Mouse (Mus musculus) embryonic facial prominence, embryonic 15.5 days (tissue): ENCODE data around the gene Ube4a. TPM values are rescaled to one million over a fixed set of nuclear protein-coding genes. Genes with fewer than 3 reads are reported as not detected.

Source experiments
- ATAC-seq: fragments of 200-750 bp; cut with Nextera tagmentation; 2 replicates; pipeline ENCODE4 v1.8.0; 2017; ENCODE audit warnings: low read depth, moderate TSS enrichment; ENCODE audit not compliant: insufficient number of reproducible peaks, low FRiP score, low TSS enrichment
- H3K27ac ChIP-seq: fragments of 300-500 bp; sonication (generic); replicated peaks from 2 replicates; pipeline ENCODE4 v1.5.1; 2015; ENCODE audit warnings: mild to moderate bottlenecking, inconsistent platforms
- H3K27me3 ChIP-seq: fragments of 300-500 bp; sonication (generic); 2 replicates; pipeline ENCODE4 v1.6.1; 2015; ENCODE audit warnings: inconsistent platforms
- H3K36me3 ChIP-seq: fragments of 300-500 bp; sonication (generic); 2 replicates; pipeline ENCODE4 v1.6.1; 2015; ENCODE audit warnings: mild to moderate bottlenecking, inconsistent platforms
- H3K4me1 ChIP-seq: fragments of 300-500 bp; sonication (generic); 2 replicates; pipeline ENCODE4 v1.6.1; 2015; ENCODE audit warnings: inconsistent platforms
- H3K4me2 ChIP-seq: fragments of 300-500 bp; sonication (generic); replicated peaks from 2 replicates; pipeline ENCODE4 v1.6.1; 2015; ENCODE audit warnings: mild to moderate bottlenecking, inconsistent platforms
- H3K4me3 ChIP-seq: fragments of 300-500 bp; sonication (generic); replicated peaks from 2 replicates; pipeline ENCODE4 v1.5.1; 2015; ENCODE audit warnings: mild to moderate bottlenecking, inconsistent platforms
- H3K9ac ChIP-seq: fragments of 300-500 bp; sonication (generic); 2 replicates; pipeline ENCODE4 v1.6.1; 2015; ENCODE audit warnings: inconsistent platforms
- H3K9me3 ChIP-seq: fragments of 300-500 bp; sonication (generic); replicated peaks from 2 replicates; pipeline ENCODE4 v1.6.1; 2016; ENCODE audit warnings: inconsistent platforms
- WGBS: fragments of 180-500 bp; shearing (Covaris S2); methylation state at CpG from one replicate; pipeline ENCODE4 v1.1.7; 2015; 5-methylcytosine and 5-hydroxymethylcytosine counted together
- polyA plus RNA-seq: library from polyadenylated mRNA; unstranded; fragments of >200 nt; fragmentation: Nextera tagmentation; extraction: Ambion mirVana; gene quantifications from 2 replicates; pipeline ENCODE4 v1.2.1, GENCODE M21; 2015

Gene Ube4a
- polyA plus RNA-seq, 1 experiment from 2014 or later, result 23.6 TPM

DNA sequence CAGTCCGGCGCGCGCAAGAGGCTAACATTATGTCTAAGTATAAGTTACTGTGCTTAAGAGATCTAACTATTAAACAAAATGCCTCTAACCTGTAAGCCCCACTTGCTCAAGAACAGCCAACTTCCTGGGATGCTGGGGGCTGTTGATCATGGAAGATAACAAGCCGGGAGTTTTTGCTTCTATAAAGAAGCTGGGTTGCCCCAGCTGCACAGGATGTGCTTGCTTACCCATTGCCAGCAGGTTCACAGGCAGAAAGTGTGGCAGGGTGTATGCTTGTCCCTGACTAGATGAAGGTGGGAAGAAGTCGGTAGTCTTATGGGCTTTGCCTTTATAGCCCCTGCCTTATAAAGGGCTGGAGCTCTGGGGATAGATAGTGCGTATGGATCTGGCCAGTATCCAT is 31.2 kb upstream of the Ube4a start:
- no peaks in the 10 kb centered on the region for H3K4me1 ChIP-seq
- no peak overlapping the region for H3K9ac ChIP-seq
- WGBS, result 92% methylated on average over 7 of the region's 7 CpGs
- no peak overlapping the region for H3K4me3 ChIP-seq
- H3K27me3 ChIP-seq, result peaks cover 6% of the 10 kb centered on the region; the same call in 1 of the 2 replicates
- no peaks in the 10 kb centered on the region for H3K36me3 ChIP-seq
- ATAC-seq, result no peak
- no peak overlapping the region for H3K27ac ChIP-seq
- no peaks in the 10 kb centered on the region for H3K9me3 ChIP-seq
- H3K4me2 ChIP-seq, result no peak overlapping the region

- H3K36me3 ChIP-seq, result no peaks in the 10 kb centered on the region
- H3K9ac ChIP-seq, result no peak overlapping the region
- no peak overlapping the region for H3K27ac ChIP-seq
- no peak overlapping the region for H3K4me3 ChIP-seq
- no peak for ATAC-seq
- 69% methylated on average over 4 of the region's 4 CpGs for WGBS
- no peak overlapping the region for H3K4me2 ChIP-seq
- no peaks in the 10 kb centered on the region for H3K9me3 ChIP-seq
- peaks cover 6% of the 10 kb centered on the region; the same call in 1 of the 2 replicates for H3K27me3 ChIP-seq
- no peaks in the 10 kb centered on the region for H3K4me1 ChIP-seq
These were observed 29.6 kb upstream of the Ube4a start for GRCm38 (mm10) chr9:44994962-44995361.

GRCm38 (mm10) chr9:44993268-44993667 is 27.9 kb upstream of the Ube4a start:
- no peaks in the 10 kb centered on the region for H3K9me3 ChIP-seq
- ATAC-seq, result no peak
- no peaks in the 10 kb centered on the region for H3K4me1 ChIP-seq
- no peaks in the 10 kb centered on the region for H3K36me3 ChIP-seq
- WGBS, result 83% methylated on average over 2 of the region's 2 CpGs
- H3K4me2 ChIP-seq, result no peak overlapping the region
- no peak overlapping the region for H3K27ac ChIP-seq
- 0 out of 2 replicates have a peak, but pooled peaks cover 2% of the 10 kb centered on the region for H3K27me3 ChIP-seq
- no peak overlapping the region for H3K9ac ChIP-seq
- H3K4me3 ChIP-seq, result no peak overlapping the region

DNA sequence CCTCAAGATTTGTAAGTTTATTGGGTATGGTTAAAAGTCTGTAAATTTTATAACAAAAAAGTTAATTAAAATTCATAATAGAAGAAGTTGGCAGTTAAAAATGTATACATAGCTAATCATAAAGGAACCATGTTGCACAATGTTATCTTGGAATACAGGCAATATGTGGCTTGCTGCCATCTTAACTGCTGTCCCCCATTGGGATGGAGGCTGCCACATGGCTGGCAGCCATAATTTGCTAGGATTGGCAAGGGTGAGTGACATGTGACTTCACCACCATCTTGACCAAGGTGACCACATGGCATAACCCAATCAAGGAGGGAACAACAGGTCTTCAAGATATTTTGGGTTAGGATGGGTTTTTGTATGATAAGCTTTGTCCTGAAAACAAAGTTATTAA is 26.9 kb upstream of the Ube4a start:
- Histone ChIP-seq H3K36me3 (no peaks in the 10 kb centered on the region), H3K27ac (no peak overlapping the region), H3K4me1 (no peaks in the 10 kb centered on the region), H3K4me3 (no peak overlapping the region), H3K9me3 (no peaks in the 10 kb centered on the region), H3K27me3 (no peaks in the 10 kb centered on the region), H3K4me2 (no peak overlapping the region), H3K9ac (no peak overlapping the region)
- ATAC-seq, result no peak

- H3K27me3 ChIP-seq, result no peaks in the 10 kb centered on the region
- H3K4me2 ChIP-seq, result no peak overlapping the region
- ATAC-seq, result no peak
- H3K9ac ChIP-seq, result no peak overlapping the region
- H3K36me3 ChIP-seq, result no peaks in the 10 kb centered on the region
- no peak overlapping the region for H3K27ac ChIP-seq
- no peaks in the 10 kb centered on the region for H3K9me3 ChIP-seq
- no peaks in the 10 kb centered on the region for H3K4me1 ChIP-seq
- 68% methylated on average over 2 of the region's 2 CpGs for WGBS
- H3K4me3 ChIP-seq, result no peak overlapping the region
These were observed 26.4 kb upstream of the Ube4a start for GRCm38 (mm10) chr9:44991821-44992220.

DNA sequence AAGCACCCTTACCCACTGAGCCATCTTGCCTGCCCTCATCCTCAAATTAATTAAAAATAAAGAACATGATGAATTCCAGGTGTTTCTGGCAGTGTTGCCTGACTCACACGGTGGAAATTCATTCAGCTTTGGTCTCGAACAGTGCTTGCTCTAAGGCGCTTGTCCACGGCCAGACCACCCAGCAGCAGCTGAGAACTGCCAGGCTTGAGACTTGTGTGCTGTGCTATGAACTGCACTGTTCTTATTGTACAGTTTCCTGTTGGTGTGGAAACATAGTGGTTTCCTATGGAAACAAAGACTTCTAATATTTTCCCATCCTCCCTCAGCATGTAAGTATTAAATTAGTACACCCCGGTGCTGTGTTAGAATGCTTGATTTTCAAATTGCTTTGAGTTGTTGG is 21.6 kb upstream of the Ube4a start:
- WGBS, result 44% methylated on average over 5 of the region's 5 CpGs
- Histone ChIP-seq H3K27me3 (0 out of 2 replicates have a peak, but pooled peaks cover 4% of the 10 kb centered on the region), H3K9me3 (no peaks in the 10 kb centered on the region), H3K4me3 (no peak overlapping the region), H3K4me2 (no peak overlapping the region), H3K4me1 (no peaks in the 10 kb centered on the region), H3K9ac (no peak overlapping the region), H3K27ac (no peak overlapping the region), H3K36me3 (no peaks in the 10 kb centered on the region)
- ATAC-seq, result no peak

GRCm38 (mm10) chr9:44986242-44986781 is 20.9 kb upstream of the Ube4a start:
- ATAC-seq, result peak; percentile 47; the same call in 1 of the 2 replicates
- 0 out of 2 replicates have a peak, but pooled peaks cover 4% of the 10 kb centered on the region for H3K27me3 ChIP-seq
- H3K4me3 ChIP-seq, result no peak overlapping the region
- H3K27ac ChIP-seq, result no peak overlapping the region
- H3K9me3 ChIP-seq, result no peaks in the 10 kb centered on the region
- H3K4me2 ChIP-seq, result no peak overlapping the region
- H3K9ac ChIP-seq, result no peak overlapping the region
- WGBS, result 64% methylated on average over 14 of the region's 14 CpGs
- H3K36me3 ChIP-seq, result no peaks in the 10 kb centered on the region
- H3K4me1 ChIP-seq, result no peaks in the 10 kb centered on the region

DNA sequence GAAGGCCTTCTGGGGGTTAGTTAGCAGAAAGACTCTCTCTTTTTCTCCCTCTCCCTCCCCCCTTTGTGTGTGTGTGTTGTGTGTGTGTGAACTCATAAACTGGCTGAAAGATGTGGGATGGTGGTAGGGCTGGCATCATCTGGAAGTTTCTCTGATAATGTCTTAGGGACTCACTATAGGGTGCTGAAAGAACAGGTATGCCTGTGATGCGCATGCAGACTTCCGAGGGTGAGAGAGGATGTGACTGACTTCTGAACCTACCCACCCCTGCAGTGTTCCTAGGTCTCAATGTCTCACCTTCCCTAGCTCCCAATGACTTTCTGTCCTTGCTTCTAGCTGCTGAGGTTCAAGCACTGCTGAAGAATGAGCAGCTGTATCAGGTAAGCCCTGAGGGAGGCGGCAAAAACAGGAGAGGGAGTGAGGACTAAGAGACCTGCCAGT is 20.3 kb upstream of the Ube4a start:
- no peaks in the 10 kb centered on the region for H3K36me3 ChIP-seq
- H3K9ac ChIP-seq, result no peak overlapping the region
- H3K27me3 ChIP-seq, result 0 out of 2 replicates have a peak, but pooled peaks cover 4% of the 10 kb centered on the region
- WGBS, result 87% methylated on average over 3 of the region's 3 CpGs
- no peak overlapping the region for H3K4me3 ChIP-seq
- no peak overlapping the region for H3K27ac ChIP-seq
- no peak for ATAC-seq
- H3K4me1 ChIP-seq, result no peaks in the 10 kb centered on the region
- no peak overlapping the region for H3K4me2 ChIP-seq
- no peaks in the 10 kb centered on the region for H3K9me3 ChIP-seq

DNA sequence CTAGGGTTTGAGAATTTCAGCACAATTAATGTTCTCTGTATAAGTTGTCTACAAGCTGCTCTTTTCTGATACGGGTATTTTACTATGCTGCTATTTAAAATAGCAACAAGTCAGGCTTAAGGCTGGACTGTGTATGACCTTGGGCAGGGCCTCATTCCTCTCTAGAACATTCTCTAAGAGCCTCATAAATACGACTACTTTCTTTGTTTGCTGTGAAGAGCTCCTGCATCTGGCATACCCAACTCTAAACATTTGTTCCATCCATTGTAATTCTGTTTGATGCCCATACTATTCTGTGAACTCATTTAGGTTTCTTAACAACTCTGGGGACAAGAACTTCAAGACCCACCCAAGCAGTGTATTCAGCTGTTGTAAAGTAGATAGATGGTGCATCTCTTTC is 17.6 kb upstream of the Ube4a start:
- no peak overlapping the region for H3K9ac ChIP-seq
- H3K27me3 ChIP-seq, result 0 out of 2 replicates have a peak, but pooled peaks cover 4% of the 10 kb centered on the region
- ATAC-seq, result no peak
- H3K9me3 ChIP-seq, result no peaks in the 10 kb centered on the region
- no peaks in the 10 kb centered on the region for H3K4me1 ChIP-seq
- H3K4me2 ChIP-seq, result no peak overlapping the region
- H3K27ac ChIP-seq, result no peak overlapping the region
- 75% methylated on average over 2 of the region's 2 CpGs for WGBS
- no peaks in the 10 kb centered on the region for H3K36me3 ChIP-seq
- H3K4me3 ChIP-seq, result no peak overlapping the region

GRCm38 (mm10) chr9:44982531-44982930 is 17.1 kb upstream of the Ube4a start:
- Histone ChIP-seq H3K9ac (no peak overlapping the region), H3K4me1 (no peaks in the 10 kb centered on the region), H3K4me2 (no peak overlapping the region), H3K9me3 (no peaks in the 10 kb centered on the region), H3K36me3 (no peaks in the 10 kb centered on the region), H3K27me3 (0 out of 2 replicates have a peak, but pooled peaks cover 4% of the 10 kb centered on the region), H3K4me3 (no peak overlapping the region), H3K27ac (no peak overlapping the region)
- WGBS, result 89% methylated on average over 3 of the region's 3 CpGs
- no peak for ATAC-seq

DNA sequence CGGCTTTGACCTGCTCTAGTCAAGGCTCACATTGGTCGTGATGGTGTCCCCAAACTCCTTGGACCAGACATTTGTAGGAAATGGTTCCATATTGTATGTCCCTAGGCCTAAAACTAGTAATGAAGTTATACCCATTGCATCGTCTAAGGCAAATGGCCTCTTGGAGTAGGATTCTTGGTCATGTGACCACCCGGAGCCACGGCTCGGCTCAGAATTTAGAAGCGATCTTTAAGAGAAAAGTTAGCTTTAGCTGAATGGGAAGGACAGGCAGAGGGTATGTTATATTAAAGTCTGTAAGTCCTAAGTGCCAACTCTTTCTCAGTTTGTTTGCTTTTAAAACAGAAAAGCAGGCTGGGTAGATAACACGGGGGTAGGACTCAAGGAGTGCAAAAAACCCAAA is 16.7 kb upstream of the Ube4a start:
- H3K9me3 ChIP-seq, result no peaks in the 10 kb centered on the region
- H3K4me3 ChIP-seq, result no peak overlapping the region
- H3K36me3 ChIP-seq, result no peaks in the 10 kb centered on the region
- WGBS, result 87% methylated on average over 8 of the region's 8 CpGs
- H3K27me3 ChIP-seq, result 0 out of 2 replicates have a peak, but pooled peaks cover 4% of the 10 kb centered on the region
- H3K4me1 ChIP-seq, result no peaks in the 10 kb centered on the region
- ATAC-seq, result no peak
- H3K27ac ChIP-seq, result no peak overlapping the region
- no peak overlapping the region for H3K4me2 ChIP-seq
- no peak overlapping the region for H3K9ac ChIP-seq

GRCm38 (mm10) chr9:44981676-44982075 is 16.3 kb upstream of the Ube4a start, which contains the start of gene Cd3d:
Cd3d (plus strand) TSS chr9:44981786.
- Histone ChIP-seq H3K9me3 (no peaks in the 10 kb centered on the region), H3K4me2 (no peak within 1 kb of the TSS), H3K4me1 (no peaks in the 10 kb centered on the region), H3K9ac (no peak within 1 kb of the TSS), H3K36me3 (no peaks in the 10 kb centered on the region), H3K27me3 (0 out of 2 replicates have a peak, but pooled peaks cover 4% of the 10 kb centered on the region), H3K27ac (no peak within 1 kb of the TSS), H3K4me3 (no peak within 1 kb of the TSS)
- WGBS, result 77% methylated on average over 4 of the region's 4 CpGs
- no peak for ATAC-seq
